Mouse (Mus musculus) leukemia stem cell, adult 10-12 weeks (primary cell): Measurements from ENCODE around the gene Nectin1. TPM values are rescaled to one million over a fixed set of nuclear protein-coding genes. Genes with fewer than 3 reads are reported as not detected.

Source experiments
- polyA plus RNA-seq: library from polyadenylated mRNA; stranded (reverse); fragments of >175 nt; gene quantifications from 2 replicates; pipeline ENCODE4 v1.2.3, GENCODE M21; 2012; ENCODE audit warnings: low replicate concordance

The Nectin1 gene
- polyA plus RNA-seq = 1.9 and 3.8 TPM in 2 replicates

DNA sequence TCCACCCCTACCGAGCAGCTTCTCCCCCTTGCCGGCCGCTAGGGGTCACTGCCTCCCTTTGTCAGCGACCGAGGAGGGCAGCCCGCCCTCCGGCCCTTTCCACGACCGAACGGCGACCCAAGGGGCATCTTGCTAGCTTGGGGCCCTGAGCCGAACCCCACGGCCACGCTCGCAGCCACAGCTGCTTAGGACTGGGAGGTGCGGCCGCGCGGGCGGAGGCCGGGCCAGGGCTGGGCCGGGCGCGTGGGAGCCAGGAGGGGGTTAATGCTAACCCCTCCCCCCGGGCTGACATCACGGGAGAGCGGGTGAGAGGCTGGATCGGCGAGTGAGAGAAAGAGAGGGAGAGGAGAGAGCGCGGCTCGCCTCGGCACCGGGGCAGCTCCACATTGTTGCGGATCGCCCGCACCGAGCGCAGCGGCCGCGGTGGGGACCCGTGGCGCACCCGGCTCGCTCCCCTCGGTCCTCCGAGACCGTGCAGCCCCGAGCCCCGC lies at the start of gene Nectin1:
Gene Nectin1 (plus strand): TSS at position 338 of the 491 bp plus-strand sequence.

